Comparison of ENCODE assay signal across 14 mouse cellular contexts in the genomic region with DNA sequence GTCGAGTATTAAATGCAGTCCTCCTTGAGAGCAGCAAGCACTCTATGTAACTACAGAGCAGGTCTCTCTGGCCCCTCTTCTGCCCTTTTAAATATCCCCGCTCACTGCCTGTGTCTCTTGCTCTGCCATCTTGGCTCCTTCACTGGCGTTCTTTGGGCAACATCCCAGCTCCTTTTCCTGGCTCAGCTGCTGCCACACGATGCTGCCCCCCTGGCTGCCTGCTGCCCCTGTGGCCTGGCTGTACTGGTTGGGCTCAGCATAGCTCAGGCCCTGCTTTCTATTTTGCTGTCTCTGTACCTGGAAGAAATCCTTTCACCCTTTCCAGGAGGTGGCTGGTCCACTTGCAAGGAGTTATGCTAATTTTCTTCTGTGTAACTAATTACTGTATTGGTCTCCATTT. TPM values are rescaled to one million over a fixed set of nuclear protein-coding genes. Genes with fewer than 3 reads are reported as not detected.
DNase-seq lines count a peak whose midpoint lies in the region; ATAC-seq and TF ChIP-seq lines count a peak whose summit lies in the region.
"Had no signal": no experiment of that assay in that cellular context is flagged by ENCODE, and none has a peak within 500 bp of the region (broad histone marks: within the 10 kb centered on the region; RNA-seq: fewer than 3 reads in every experiment).

No protein-coding gene starts in this region.

- H3K9me3 ChIP-seq in heart, embryonic 11.5 days (replicated peaks; ENCODE audit: control insufficient read depth, low read length) = no peaks in the 10 kb centered on the region
- H3K9me3 ChIP-seq in lung, postnatal 0 days (ENCODE audit: low read length) = no peaks in the 10 kb centered on the region
- H3K9me3 ChIP-seq: hindbrain, embryonic 13.5 days; limb, embryonic 12.5 days had no signal

- TF ChIP-seq EP300 in lung, postnatal 0 days (IDR thresholded peaks at IDR 0.05) = no peak

- no peak overlapping the region for H3K4me2 ChIP-seq in heart, embryonic 11.5 days
- H3K4me2 ChIP-seq in lung, postnatal 0 days (replicated peaks; ENCODE audit: low read depth, low read length) = no peak overlapping the region
- H3K4me2 ChIP-seq: hindbrain, embryonic 13.5 days; limb, embryonic 12.5 days had no signal

- ATAC-seq in heart, embryonic 11.5 days (replicated peaks; ENCODE audit: insufficient number of reproducible peaks, low FRiP score, low TSS enrichment) = no peak
- ATAC-seq in lung, postnatal 0 days = no peak
- ATAC-seq: liver, postnatal 0 days had no signal

- TF ChIP-seq CTCF in lung, postnatal 0 days (IDR thresholded peaks at IDR 0.05) = no peak

- no peak overlapping the region for H3K27ac ChIP-seq in heart, embryonic 11.5 days (ENCODE audit: low read depth, low read length)
- no peak overlapping the region for H3K27ac ChIP-seq in lung, postnatal 0 days (ENCODE audit: low read length)
- H3K27ac ChIP-seq: hindbrain, embryonic 13.5 days; limb, embryonic 12.5 days had no signal

- 79% methylated on average over 4 of the region's 4 CpGs for WGBS in heart, embryonic 11.5 days (ENCODE audit: insufficient replicate concordance)
- 85% methylated on average over 4 of the region's 4 CpGs for WGBS in lung, postnatal 0 days

- no peak overlapping the region for H3K4me3 ChIP-seq in heart, embryonic 11.5 days (ENCODE audit: low read depth, low read length)
- no peak overlapping the region for H3K4me3 ChIP-seq in lung, postnatal 0 days (ENCODE audit: low read depth, low read length)
- H3K4me3 ChIP-seq: hindbrain, embryonic 13.5 days; limb, embryonic 12.5 days had no signal

- no peaks in the 10 kb centered on the region; the same call in 1 of the 2 replicates for H3K4me1 ChIP-seq in heart, embryonic 11.5 days (ENCODE audit: control insufficient read depth, insufficient read depth, low read length)
- H3K4me1 ChIP-seq in lung, postnatal 0 days (ENCODE audit: insufficient read depth, low read depth, low read length) = no peaks in the 10 kb centered on the region

- DNase-seq in heart, postnatal 10 days = peak; percentile 31 to 46
- DNase-seq in lung, postnatal 10 days = peak; percentile 24
- DNase-seq in lung, postnatal 0 days (ENCODE audit: low spot score) = no peak
- DNase-seq in cerebellum, postnatal 25 days = peak; percentile 62 to 73
- DNase-seq in gastrocnemius, postnatal 36 days = peak; percentile 34 to 61
- no peak for DNase-seq in ovary, postnatal 10 days (ENCODE audit: low spot score)
- DNase-seq: heart, adult 11 months; kidney, adult 2 months; layer of hippocampus, adult 9-11 months; liver, postnatal 0 days had no signal

- intact Hi-C loops in heart, postnatal 10 days (cut with DNase I) = no loop called here
- intact Hi-C loops in gastrocnemius, postnatal 36 days (cut with DNase I) = no loop called here

- H3K36me3 ChIP-seq in heart, embryonic 11.5 days (ENCODE audit: control insufficient read depth, insufficient read depth, low read length) = no peaks in the 10 kb centered on the region
- no peaks in the 10 kb centered on the region for H3K36me3 ChIP-seq in lung, postnatal 0 days (ENCODE audit: insufficient read depth, low read length)
- H3K36me3 ChIP-seq: limb, embryonic 12.5 days had no signal

- H3K27me3 ChIP-seq in heart, embryonic 11.5 days (ENCODE audit: control insufficient read depth, insufficient read depth, low read length) = no peaks in the 10 kb centered on the region
- no peaks in the 10 kb centered on the region for H3K27me3 ChIP-seq in lung, postnatal 0 days (replicated peaks; ENCODE audit: insufficient read depth, low read length)
- H3K27me3 ChIP-seq: hindbrain, embryonic 13.5 days; limb, embryonic 12.5 days had no signal

- no peak overlapping the region for H3K9ac ChIP-seq in heart, embryonic 11.5 days (ENCODE audit: low read depth, low read length)
- no peak overlapping the region for H3K9ac ChIP-seq in lung, postnatal 0 days (replicated peaks; ENCODE audit: low read depth)
- H3K9ac ChIP-seq: hindbrain, embryonic 13.5 days; limb, embryonic 12.5 days; liver, postnatal 0 days had no signal

RNA-seq across cellular contexts. Expression of a gene that starts 41.8 kb away (rescaled TPM):
- total RNA-seq in heart, postnatal 10 days (2021) = under 1 TPM; 0.77 to 0.87 TPM
- polyA plus RNA-seq in heart, embryonic 11.5 days (2014; fragmentation: Nextera tagmentation; extraction: Ambion mirVana) = 2.9 and 3.5 TPM in 2 replicates
- 1.4 and 1.6 TPM in 2 replicates for polyA plus RNA-seq in lung, postnatal 0 days (2015; fragmentation: Nextera tagmentation; extraction: Ambion mirVana)
- total RNA-seq in gastrocnemius, postnatal 36 days (2021) = 1 to 10 TPM; 1.4 to 2.2 TPM
- total RNA-seq: megakaryocyte, adult 5-6 weeks had no signal

Comparison
In these comparisons a context has a peak if more than half of its experiments do, and no peak if none do; other contexts are left out.
1. DNase-seq: peak in heart, postnatal 10 days (2 of 2), lung, postnatal 10 days (single experiment), cerebellum, postnatal 25 days (2 of 2) and gastrocnemius, postnatal 36 days (2 of 2); none in lung, postnatal 0 days (single experiment) and ovary, postnatal 10 days (single experiment).